ENCODE assay signal across 21 mouse cellular contexts in genomic region chr1:89812816-89813215, GRCm38 (mm10).
"Had no signal": no experiment of that assay in that cellular context is flagged by ENCODE, and none has a peak within 500 bp of the region (broad histone marks: within the 10 kb centered on the region; RNA-seq: fewer than 3 reads in every experiment).

No protein-coding gene starts in this region.

- H3K36me3 ChIP-seq: limb, embryonic 12.5 days; limb, embryonic 15.5 days; midbrain, embryonic 12.5 days; midbrain, embryonic 15.5 days; neural tube, embryonic 12.5 days had no signal

- H3K27ac ChIP-seq: limb, embryonic 12.5 days; limb, embryonic 15.5 days; liver, embryonic 14.5 days; macrophage; midbrain, embryonic 12.5 days; midbrain, embryonic 15.5 days; neural tube, embryonic 12.5 days; neural tube, embryonic 15.5 days; stomach, postnatal 0 days had no signal

- DNase-seq: left cerebral cortex, postnatal 4 days; liver, postnatal 0 days; lung, embryonic 14.5 days; right cerebral cortex, adult 18-20 months; right cerebral cortex, postnatal 14 days; right cerebral cortex, postnatal 4 days; thymus, adult 2 months; thymus, postnatal 14 days; thymus, postnatal 4 days had no signal

- H3K9me3 ChIP-seq: limb, embryonic 12.5 days; limb, embryonic 15.5 days; midbrain, embryonic 12.5 days; midbrain, embryonic 15.5 days; neural tube, embryonic 12.5 days; neural tube, embryonic 15.5 days had no signal

- ATAC-seq: intestine, embryonic 16.5 days; liver, postnatal 0 days; lung, postnatal 0 days; midbrain, embryonic 15.5 days had no signal

- H3K4me3 ChIP-seq: limb, embryonic 12.5 days; limb, embryonic 15.5 days; midbrain, embryonic 12.5 days; midbrain, embryonic 15.5 days; neural tube, embryonic 12.5 days; neural tube, embryonic 15.5 days had no signal

- H3K27me3 ChIP-seq: limb, embryonic 12.5 days; limb, embryonic 15.5 days; midbrain, embryonic 12.5 days; midbrain, embryonic 15.5 days; neural tube, embryonic 12.5 days; neural tube, embryonic 15.5 days had no signal

- H3K4me2 ChIP-seq: limb, embryonic 12.5 days; limb, embryonic 15.5 days; liver, embryonic 11.5 days; lung, embryonic 14.5 days; midbrain, embryonic 12.5 days; midbrain, embryonic 15.5 days; neural tube, embryonic 12.5 days; neural tube, embryonic 15.5 days had no signal

- H3K9ac ChIP-seq: limb, embryonic 12.5 days; limb, embryonic 15.5 days; liver, embryonic 14.5 days; liver, postnatal 0 days; lung, embryonic 14.5 days; midbrain, embryonic 12.5 days; midbrain, embryonic 15.5 days; neural tube, embryonic 12.5 days; neural tube, embryonic 15.5 days had no signal
